Mouse (Mus musculus) naive thymus-derived CD4-positive, alpha-beta T cell, adult 2 months (primary cell): ENCODE data around the gene Ano1.

ENCODE experiments used
- DNase-seq: peaks from one replicate; pipeline ENCODE4 v3.0.0-alpha.2; 2011; ENCODE audit warnings: low read depth

Gene Ano1

GRCm38 (mm10) chr7:144634875-144635274, 116.9 kb downstream of the Ano1 start:
- no peak for DNase-seq

- no peak for DNase-seq
Observed at GRCm38 (mm10) chr7:144634450-144634849, 117.3 kb downstream of the Ano1 start.

GRCm38 (mm10) chr7:144632321-144632720, 119.5 kb downstream of the Ano1 start:
- no peak for DNase-seq

- no peak for DNase-seq
Observed at GRCm38 (mm10) chr7:144630622-144631021, 121.2 kb downstream of the Ano1 start.

GRCm38 (mm10) chr7:144628334-144628915, 123.3 kb downstream of the Ano1 start:
- DNase-seq, result no peak

- no peak for DNase-seq
Observed at GRCm38 (mm10) chr7:144627606-144628333, 124.0 kb downstream of the Ano1 start.

- no peak for DNase-seq
Observed at GRCm38 (mm10) chr7:144626042-144626441, 125.7 kb downstream of the Ano1 start.

GRCm38 (mm10) chr7:144620721-144621681, 130.8 kb downstream of the Ano1 start:
- no peak for DNase-seq

- no peak for DNase-seq
Observed at GRCm38 (mm10) chr7:144620315-144620714, 131.5 kb downstream of the Ano1 start.

GRCm38 (mm10) chr7:144615343-144615742, 136.4 kb downstream of the Ano1 start:
- no peak for DNase-seq

GRCm38 (mm10) chr7:144612829-144613228, 138.9 kb downstream of the Ano1 start:
- no peak for DNase-seq

GRCm38 (mm10) chr7:144612351-144612750, 139.4 kb downstream of the Ano1 start:
- DNase-seq, result no peak

GRCm38 (mm10) chr7:144611595-144611994, 140.2 kb downstream of the Ano1 start:
- no peak for DNase-seq

- no peak for DNase-seq
Observed at GRCm38 (mm10) chr7:144609568-144609967, 142.2 kb downstream of the Ano1 start.

- no peak for DNase-seq
Observed at GRCm38 (mm10) chr7:144607862-144608261, 143.9 kb downstream of the Ano1 start.

- DNase-seq, result no peak
Observed at GRCm38 (mm10) chr7:144604735-144605134, 147.0 kb downstream of the Ano1 start.

GRCm38 (mm10) chr7:144604291-144604690, 147.5 kb downstream of the Ano1 start:
- no peak for DNase-seq

GRCm38 (mm10) chr7:144600333-144600900, 151.4 kb downstream of the Ano1 start:
- DNase-seq, result no peak

GRCm38 (mm10) chr7:144589508-144589907, 162.3 kb downstream of the Ano1 start:
- DNase-seq, result no peak

GRCm38 (mm10) chr7:144587291-144587690, 164.5 kb downstream of the Ano1 start:
- DNase-seq, result no peak

- DNase-seq, result peak; percentile 48
Observed at GRCm38 (mm10) chr7:144585648-144586047, 166.1 kb downstream of the Ano1 start.

- peak; percentile 84 for DNase-seq
Observed at GRCm38 (mm10) chr7:144583619-144584018, 168.2 kb downstream of the Ano1 start.
